Mouse (Mus musculus) testis, postnatal 14 days (tissue): ENCODE data around the gene Degs1.
A peak's percentile ranks its signal among the peaks of the same experiment; 100 is the strongest.
"Not testable (repeated sequence)": the region's sequence is repeated elsewhere in the genome, so short reads cannot be mapped to it uniquely, and the experiment has no call there.

Source experiments
- DNase-seq: peaks from one replicate; pipeline ENCODE4 v3.0.0; 2021; ENCODE audit warnings: low spot score

Gene Degs1

DNA sequence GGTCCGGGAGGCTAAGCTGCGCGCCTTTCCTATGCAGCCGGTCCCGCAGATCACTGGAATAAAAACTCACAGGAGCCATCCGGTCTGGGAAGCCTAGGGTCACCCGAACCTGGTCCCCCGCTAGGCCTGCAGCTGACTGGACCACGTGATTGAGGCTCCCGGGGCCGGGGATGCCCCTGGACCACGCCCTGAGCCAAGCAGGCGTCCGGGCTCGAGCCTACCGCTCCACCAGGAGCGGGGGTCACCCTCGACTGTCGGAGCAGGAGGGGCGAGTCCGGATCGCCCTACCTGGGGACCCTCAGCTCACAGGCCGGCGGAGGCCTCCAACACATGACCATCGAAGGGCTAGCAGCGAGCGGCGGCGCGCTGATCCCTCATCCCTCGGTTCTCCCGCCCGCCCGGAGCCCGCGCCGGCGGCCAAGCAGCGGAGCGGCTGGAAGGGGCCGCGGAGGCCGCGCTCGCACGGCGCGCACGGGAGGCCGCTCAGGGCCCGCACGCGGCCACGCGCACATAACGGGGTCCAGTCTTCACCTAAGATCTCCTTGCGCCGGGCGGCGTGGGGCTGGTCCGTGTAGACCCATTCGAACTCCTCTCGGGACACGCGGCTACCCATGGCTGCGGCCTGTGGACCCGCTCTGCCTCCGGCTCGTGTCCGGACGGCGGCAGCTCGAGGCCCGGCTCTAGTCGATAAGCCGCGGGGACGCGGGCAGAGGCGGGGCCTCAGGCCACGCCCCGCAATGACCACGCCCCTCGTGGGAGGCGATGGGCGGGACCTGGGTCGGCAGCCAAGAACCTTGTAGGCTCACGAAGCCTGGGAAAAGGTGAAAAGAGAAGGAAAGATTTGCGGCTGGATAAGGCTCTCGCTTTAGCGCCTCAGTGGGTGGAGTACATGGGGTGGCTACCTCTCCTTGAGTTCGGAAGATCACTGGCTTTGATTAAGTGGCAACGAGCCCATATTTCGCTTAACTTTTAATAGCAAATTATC is at the start of gene Degs1:
Gene Degs1 (minus strand): TSS at position 714 of the 985 bp plus-strand sequence.
- peak; percentile 93 for DNase-seq

DNA sequence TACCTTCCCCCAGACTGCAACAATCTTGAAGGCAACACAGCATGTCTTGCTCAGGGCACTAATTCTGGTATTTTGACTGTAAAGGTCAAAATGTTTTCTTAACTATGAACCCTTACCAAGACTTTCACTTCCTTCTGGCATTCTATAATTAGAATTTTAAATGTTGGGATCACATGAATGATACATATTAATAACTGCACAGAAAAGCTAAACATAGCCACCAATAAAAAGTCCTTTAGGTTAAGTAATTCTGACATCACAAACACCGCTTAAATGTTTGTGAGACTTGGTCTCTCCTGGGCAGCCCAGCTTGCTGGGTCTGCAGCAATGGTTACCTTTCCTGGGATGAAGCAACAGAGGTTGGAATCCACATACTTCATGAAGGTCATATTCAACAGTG is 43.3 kb upstream of the Degs1 start:
- DNase-seq: no peak

DNA sequence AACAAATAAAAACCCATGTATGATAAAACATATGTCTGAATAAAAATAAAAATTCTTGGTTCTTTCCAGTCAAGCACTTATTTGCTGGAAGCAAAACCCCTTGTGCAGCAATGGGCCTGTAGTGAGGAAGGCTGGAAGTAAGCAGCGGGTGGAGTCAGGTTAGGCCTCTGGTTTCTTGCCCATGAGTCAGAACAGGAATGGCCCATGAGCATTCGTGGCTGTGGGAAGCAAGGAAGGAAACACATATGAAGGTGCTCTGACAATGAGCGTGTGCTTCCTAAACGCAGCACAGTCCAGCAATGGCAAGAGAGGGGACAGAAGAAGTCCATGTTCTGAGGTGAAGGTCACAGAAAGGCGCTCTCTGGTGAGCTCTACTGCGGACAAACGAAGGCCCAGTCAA is 41.9 kb upstream of the Degs1 start:
- DNase-seq: no peak

DNA sequence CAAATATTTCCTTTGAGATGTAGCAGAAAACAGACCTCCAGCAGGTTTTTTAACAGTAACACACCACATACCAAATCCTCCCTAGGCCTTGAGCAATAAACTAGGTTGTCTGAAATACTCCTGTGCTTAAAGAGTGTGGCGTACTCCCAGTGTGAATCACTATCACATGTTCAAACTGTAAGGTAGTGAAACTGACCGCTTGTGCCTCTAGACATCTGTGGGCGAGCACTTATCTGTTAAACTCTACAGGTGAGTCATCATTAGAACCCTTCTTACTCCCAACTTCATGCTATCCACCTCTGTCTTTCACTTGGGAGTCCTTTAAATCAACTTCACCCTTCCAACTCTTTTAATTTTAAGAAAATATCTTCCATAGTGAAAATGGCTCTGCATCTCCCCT is 40.5 kb upstream of the Degs1 start:
- no peak for DNase-seq

DNA sequence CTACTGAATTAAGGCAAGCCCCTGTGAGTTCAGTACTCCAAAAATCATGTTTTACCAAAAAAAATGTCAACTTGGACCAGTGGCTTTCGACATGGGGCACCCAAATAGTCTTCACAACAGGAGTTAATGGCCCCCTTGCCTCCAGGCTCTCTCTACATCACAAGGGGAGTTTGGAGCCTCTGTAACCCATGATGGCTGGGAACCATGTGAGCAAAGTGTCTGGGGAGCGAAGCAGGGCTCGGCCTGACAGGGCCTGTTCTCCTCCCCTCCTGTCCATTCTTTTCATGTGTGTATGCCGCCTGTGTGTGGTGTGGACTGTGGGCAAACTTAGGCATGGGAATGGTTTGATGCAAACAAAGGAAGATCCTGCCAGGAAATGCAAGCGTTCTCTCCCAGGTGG is 31.6 kb upstream of the Degs1 start:
- no peak for DNase-seq

DNA sequence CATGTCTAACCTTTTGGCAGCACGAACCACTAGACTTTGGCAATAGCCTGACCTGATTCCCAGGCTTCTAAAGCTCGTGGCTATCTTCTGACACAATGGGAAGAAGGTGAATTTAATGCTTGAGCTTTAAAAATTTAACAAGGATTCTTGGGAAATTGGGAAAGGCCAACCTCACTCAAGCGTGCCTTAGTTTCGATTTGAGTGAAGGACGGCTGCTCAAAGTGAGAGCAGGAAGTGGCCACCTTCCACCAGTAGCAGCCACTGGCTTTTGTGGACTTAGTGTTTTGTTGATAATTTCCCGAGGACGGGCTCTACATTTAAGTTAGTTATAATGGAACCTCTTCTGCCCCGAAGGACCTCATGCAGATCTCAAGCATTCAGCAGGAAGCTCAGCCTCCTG is 30.6 kb upstream of the Degs1 start:
- DNase-seq: no peak

DNA sequence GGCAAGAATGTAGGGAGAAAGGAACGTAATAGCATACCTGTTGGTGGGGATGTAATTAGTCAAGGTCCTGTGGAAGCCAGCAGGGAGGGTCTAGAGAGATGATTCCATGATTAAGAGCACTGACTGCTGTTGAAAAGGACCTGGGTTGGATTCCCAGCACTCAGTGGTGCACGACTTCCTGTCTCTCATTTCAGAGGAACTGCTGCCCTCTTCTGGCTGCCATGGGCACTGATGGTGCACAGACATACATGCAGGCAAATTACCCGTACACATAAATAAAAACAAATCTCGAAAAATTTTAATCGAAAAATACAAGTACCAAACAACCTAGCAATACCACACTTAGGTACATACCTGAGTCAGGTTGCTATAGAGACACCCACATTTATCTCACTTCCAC is 28.8 kb upstream of the Degs1 start:
- no peak for DNase-seq

DNA sequence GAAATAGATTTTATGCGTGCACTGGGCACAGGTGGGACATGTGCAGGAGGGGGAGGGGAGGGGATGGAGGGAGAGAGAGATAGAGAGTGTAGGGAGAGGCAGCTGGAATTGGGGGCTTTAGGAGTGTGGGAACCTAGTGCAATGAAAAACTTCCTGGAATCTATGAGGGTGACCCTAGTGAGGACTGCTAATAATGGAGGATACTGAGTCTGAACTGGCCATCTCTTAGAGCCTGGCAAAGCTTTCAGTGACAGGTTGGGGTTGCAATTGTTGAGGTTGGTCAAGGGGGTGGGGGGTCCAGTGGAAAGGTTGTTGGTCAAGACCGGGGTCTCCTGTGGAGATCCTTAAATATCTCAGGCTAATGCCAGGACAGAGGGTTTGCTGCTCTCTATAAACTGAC is 27.7 kb upstream of the Degs1 start:
- no peak for DNase-seq

DNA sequence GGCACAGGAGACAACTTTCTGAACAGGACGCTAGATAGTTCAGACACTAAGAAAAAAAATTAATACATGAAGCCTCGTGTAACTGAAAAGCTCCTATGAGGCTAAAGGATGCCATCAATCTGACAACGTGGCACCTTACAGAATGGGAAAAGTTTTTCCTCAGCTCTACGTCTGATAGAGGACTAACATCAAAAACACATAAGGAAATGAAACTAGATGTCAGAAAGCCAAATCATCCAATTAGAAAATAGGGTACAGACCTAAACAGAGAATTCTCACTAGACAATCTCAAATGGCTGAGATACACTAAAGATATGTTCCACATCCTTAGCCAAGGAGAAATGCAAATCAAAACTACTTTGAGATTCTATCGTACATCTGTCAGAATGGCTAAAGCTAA is 26.8 kb upstream of the Degs1 start:
- DNase-seq: no peak

DNA sequence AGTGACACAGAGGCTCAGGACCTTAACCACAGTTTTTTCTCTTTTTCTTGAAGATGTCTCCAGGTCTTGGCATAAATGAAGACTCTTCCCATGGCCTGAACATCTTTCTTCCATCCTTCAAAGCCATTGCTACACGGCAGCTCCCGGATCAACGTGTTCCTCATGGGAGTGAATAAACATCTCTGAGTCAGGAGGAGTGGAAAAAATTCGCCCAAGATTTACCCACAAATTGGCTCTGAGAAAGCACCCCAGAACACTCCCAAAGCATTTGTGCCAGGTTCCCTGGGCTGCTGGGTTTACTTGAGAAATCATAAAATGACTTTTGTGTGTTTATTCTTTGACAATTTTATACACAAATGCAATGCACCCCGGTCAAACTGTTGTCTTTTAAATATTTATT is 20.3 kb upstream of the Degs1 start:
- DNase-seq: no peak

DNA sequence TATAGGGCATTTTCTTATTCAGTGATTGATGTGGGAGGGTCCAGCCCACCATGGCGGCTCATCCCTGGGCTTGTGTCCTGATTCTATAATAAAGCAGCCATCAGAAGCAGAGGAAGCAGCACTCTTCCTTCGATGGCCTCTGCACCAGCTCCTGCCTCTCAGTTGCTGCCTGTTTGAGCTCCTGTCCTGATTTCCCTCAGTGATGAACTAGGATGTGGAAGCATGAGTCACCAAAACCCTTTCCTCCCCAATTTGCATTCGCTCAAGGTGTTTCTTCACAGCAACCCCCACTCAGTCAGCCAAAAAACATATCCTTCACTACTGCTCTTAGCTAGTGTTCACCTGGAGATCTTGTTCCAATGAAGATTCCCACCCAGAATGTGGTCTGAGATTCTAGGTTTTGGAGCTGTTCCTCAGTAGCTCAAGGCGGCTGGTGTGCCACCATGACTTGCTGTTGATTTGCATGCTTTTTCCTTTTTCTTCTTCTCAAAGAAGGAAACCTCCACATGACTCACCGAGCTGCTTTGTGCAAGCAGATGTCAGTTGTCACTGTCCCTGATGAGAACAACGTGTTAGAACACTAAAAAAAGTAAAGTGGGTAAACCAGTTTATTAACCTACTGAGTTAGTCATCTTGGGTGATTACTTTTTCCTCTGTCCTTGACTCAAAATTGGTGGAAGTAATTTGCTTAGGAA is 19.7 kb upstream of the Degs1 start:
- no peak for DNase-seq

DNA sequence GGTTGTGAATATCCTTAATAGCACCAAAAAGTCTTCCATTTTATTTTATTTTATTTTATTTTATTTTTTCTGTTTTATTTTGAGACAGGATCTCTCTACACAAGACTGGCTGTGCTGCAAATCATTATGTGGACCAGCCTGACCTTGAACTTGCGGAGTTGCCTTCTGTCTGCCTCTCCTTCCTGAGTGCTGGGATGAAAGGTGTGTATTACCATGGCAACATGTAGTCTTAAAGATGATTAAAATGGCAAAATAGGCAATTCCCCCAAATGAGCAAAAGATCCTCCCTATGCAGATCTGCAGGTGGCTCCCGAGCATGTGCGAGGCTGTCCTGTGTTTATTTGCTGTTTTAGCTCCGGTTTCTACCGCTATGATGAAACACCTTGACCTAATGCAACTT is 15.2 kb upstream of the Degs1 start:
- DNase-seq: no peak

DNA sequence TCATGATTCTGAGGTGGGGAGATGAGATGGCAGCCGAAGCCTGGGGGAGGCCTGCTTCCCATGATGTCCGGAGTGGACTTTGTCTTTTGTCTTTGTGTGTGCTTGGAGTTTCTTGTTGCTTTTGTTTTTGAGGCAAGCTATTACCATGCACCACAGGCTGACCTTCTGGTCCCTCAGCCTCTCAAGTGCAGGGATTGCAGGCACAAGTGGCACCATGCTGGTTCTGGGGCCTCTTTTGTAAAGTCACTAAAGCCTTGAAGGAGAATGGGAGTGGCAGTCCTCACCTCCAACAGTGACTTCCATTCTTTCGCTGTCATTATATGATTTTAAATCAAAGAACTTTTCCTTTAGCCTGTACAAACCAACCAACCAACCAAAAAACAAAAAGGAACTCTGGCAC is 14.6 kb upstream of the Degs1 start:
- no peak for DNase-seq

DNA sequence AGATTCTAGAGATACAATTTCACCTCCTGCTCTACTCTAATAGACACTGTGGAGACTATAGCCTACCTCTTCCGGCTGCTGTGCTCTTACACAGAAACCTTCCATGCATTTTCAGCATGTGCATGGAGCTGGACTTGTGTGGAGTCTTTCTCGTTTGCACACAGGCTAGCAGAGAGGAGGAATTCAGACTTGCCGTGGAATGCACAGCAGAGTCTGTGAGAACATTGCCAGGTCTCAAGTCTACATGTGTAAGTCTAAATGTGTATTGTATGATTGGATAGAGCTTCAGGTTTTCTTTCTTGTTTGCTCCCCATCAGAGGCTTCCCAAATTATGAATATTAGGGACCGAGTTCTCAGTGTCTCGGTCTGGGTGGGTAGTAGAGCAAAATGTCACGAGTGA is 14.2 kb upstream of the Degs1 start:
- DNase-seq: no peak

DNA sequence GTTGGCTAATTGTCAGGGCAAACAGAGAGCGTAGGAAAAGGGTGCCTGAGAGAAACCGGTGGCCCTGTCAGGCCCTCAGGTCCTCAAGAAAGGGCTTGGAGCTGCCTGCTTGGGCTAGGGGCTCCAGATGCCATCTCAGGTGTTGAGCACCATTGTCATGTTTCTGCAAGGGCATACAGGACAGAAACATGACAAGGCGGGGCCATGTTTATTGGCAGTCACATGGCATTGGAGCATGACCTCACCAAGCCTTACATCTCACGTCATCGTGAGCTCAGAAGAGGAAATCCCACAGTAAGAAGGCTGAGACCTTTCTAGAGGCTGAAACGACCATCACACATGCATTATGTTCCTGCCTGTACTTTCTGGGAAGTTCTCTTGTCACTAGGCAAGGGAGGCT is 13.5 kb upstream of the Degs1 start:
- no peak for DNase-seq

DNA sequence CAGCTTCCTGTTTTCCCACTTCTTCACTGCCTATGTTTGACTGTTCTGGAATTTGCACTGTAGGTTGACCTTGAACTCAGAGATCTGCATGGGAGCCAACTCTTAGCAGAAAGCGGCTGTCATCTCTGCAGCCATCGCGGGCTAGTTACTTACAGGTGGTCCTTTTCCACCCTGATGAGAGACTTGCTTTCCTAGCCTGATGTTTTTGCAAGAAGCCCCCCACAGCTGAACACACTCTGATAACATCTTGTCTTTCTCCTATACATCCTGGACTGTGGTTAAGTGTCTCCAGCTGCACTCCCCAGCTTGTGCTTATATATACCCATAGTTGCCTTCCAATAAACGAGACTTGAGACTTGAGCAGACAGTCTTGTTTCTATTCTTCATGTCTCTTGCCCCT is 9.7 kb upstream of the Degs1 start:
- DNase-seq: no peak

DNA sequence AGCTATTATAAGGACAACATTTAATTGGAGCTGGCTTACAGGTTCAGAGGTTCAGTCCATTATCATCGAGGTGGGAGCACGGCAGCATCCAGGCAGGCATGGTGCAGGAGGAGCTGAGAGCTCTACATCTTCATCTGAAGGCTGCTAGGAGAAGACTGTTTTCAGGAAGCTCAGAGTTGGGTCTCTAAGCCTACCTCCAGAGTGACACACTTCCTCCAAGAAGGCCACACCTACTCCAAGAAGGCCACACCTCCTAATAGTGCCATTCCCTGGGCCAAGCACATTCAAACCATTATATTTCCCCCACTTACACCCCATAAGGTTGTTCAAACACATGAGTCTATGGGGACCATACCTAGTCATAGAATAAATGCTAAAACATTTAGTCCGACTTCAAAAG is 8.1 kb upstream of the Degs1 start:
- not testable (repeated sequence) for DNase-seq

DNA sequence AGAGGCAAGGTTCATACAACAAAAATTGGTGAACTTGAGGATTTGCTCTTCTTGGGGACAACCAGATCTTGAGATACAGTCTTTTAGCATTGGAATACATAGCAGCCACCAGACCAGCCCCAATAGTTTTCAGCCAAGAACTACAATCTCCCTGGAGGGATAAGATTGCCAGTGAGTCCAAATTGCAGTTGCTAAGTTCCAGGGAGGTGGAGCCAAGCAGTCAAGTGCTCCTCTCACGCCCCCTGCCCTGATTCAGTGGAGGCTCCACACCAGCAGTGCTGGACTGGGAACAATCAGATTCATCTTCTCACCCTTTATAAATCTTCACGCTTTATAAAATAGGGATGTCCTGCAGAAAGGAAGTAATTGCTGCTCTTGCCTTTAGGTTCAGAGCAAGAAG is 7.2 kb upstream of the Degs1 start:
- DNase-seq: no peak

DNA sequence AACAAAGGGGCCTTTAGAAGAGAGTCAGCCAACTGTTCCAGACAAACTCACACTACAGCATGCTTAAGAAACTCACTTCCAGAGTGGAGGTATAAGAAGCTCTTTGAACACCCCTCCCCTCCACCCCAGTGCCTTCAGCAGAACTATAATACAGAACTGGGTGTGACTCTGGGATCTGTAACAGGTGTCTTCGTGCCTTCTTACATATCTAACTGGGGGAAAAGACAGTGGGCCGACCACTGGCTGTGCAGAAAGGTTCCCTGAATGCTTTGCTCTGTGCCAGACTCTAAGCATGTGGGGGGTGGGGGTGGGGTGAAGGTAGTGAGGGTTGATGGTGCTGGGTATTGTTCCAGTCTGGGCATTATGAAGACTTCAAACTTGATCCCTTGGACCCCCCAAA is 6.0 kb upstream of the Degs1 start:
- no peak for DNase-seq

DNA sequence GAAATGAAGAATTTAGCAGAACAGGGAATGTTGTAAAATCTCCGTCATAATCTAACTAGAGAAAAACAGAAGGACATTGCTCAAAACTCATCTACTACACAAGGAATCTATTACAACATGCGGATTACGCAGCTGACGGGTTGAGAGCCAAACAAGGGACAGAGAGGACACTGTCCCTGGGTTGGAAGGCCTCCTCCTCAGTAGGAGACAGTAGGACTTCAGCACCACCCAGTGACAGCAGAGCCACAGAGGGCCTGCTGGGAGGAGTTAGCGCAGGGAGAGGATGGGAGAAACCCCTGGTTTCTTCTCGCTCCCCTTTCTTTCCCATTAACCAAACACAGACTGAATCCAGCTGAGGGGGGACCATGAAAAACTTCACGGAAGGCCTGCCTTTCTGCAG is 5.2 kb upstream of the Degs1 start:
- DNase-seq: no peak

DNA sequence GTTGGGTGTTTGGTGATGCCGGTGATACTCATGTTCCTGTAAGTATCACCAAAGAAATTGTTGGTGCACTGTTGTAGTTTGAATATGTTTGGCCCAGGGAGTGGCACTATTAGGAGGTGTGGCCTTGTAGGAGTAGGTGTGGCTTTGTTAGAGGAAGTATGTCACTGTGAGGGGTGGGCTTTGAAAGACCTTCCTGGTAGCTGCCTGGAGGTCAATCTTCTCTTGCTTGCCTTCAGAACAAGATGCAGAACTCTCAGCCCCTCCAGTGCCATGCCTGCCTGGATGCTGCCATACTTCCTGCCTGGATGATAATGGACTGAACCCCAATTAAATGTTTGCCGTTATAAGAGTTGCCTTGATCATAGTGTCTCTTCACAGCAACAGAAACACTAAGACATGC is 2.2 kb upstream of the Degs1 start:
- DNase-seq: no peak

DNA sequence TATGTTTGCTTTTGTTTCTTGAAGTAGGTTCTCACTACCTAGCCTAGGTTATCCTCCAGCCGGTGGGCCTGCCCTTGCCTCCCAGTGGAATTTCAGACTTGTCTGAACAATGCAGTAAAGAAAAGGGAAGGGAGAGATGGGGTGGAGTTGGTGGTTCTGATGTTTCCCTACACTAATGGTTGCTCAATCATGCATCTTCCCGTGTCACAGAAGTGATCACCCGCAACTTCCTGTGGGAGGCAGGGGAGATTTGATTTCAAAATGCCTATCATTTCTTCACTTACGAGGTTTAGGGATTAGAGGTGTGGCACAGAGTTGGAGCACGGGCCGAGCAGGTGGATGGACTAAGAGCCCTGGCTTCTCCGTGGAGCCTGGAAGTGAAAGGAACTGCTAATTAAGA is 627 bp upstream of the Degs1 start:
- DNase-seq: no peak

DNA sequence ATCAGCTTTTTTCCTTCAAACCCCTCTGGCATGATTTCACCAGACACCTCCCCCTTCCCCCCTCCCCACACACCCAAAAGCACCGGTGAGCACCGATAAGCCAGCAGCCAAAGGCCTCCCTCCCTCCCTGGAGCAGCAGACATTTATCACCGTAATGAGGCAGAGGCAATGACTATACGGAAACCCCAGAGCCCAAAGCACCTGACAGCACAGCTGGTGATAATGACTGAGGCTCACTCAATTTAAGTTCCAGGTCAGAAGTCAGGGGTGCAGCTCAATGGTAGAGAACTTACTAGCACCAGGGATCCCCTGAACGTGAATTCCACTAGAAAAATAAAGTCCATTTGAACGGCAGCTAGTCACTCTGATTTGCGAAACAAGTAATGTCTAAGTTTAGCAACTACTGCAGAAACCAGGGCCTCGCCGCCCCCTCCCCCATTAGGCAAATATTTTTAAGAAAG is 1.3 kb downstream of the Degs1 start:
- no peak for DNase-seq
